Mouse (Mus musculus): ENCODE results near the gene Fbxl8.
"Not testable (repeated sequence)": the region's sequence is repeated elsewhere in the genome, so short reads cannot be mapped to it uniquely, and the experiment has no call there.

Fbxl8 gene

GRCm38 (mm10) chr8:105264024-105264982 lies at the start of gene Fbxl8, which contains the start of gene Tradd:
Gene Fbxl8, plus strand, starts transcription at chr8:105264648.
Gene Tradd, minus strand, starts transcription at chr8:105264609.
- DNase-seq (ENCODE audit: low read depth, low spot score), result no peak

- DNase-seq (ENCODE audit: low read depth, low spot score), result peak; percentile 43
Observed at GRCm38 (mm10) chr8:105217926-105218522, 46.4 kb upstream of the Fbxl8 start.

GRCm38 (mm10) chr8:105223850-105224249 lies 40.6 kb upstream of the Fbxl8 start:
- DNase-seq (ENCODE audit: low read depth, low spot score), result no peak

GRCm38 (mm10) chr8:105224413-105225271 lies 39.8 kb upstream of the Fbxl8 start, which contains the start of gene D230025D16Rik:
Gene D230025D16Rik, plus strand, starts transcription at chr8:105225145.
- DNase-seq (ENCODE audit: low read depth, low spot score), result peak; percentile 81

- DNase-seq (ENCODE audit: low read depth, low spot score), result no peak
Observed at GRCm38 (mm10) chr8:105225272-105225593, 39.2 kb upstream of the Fbxl8 start.

GRCm38 (mm10) chr8:105225917-105226316 lies 38.5 kb upstream of the Fbxl8 start:
- DNase-seq (ENCODE audit: low read depth, low spot score), result no peak

GRCm38 (mm10) chr8:105231503-105232320 lies 32.7 kb upstream of the Fbxl8 start:
- no peak for DNase-seq (ENCODE audit: low read depth, low spot score)

- not testable (repeated sequence) for DNase-seq (ENCODE audit: low read depth, low spot score)
Observed at GRCm38 (mm10) chr8:105232321-105232693, 32.1 kb upstream of the Fbxl8 start.

GRCm38 (mm10) chr8:105233126-105233935 lies 31.1 kb upstream of the Fbxl8 start:
- no peak for DNase-seq (ENCODE audit: low read depth, low spot score)

- DNase-seq (ENCODE audit: low read depth, low spot score), result no peak
Observed at GRCm38 (mm10) chr8:105235206-105235605, 29.2 kb upstream of the Fbxl8 start.

- no peak for DNase-seq (ENCODE audit: low read depth, low spot score)
Observed at GRCm38 (mm10) chr8:105237442-105238142, 26.9 kb upstream of the Fbxl8 start.

- no peak for DNase-seq (ENCODE audit: low read depth, low spot score)
Observed at GRCm38 (mm10) chr8:105241016-105241415, 23.4 kb upstream of the Fbxl8 start.

GRCm38 (mm10) chr8:105251954-105252353 lies 12.5 kb upstream of the Fbxl8 start:
- DNase-seq (ENCODE audit: low read depth, low spot score), result no peak

GRCm38 (mm10) chr8:105252680-105253537 lies 11.5 kb upstream of the Fbxl8 start:
- no peak for DNase-seq (ENCODE audit: low read depth, low spot score)

- DNase-seq (ENCODE audit: low read depth, low spot score), result no peak
Observed at GRCm38 (mm10) chr8:105253766-105254151, 10.7 kb upstream of the Fbxl8 start.

GRCm38 (mm10) chr8:105254152-105254965 lies 10.1 kb upstream of the Fbxl8 start:
- DNase-seq (ENCODE audit: low read depth, low spot score), result peak; percentile 68

- no peak for DNase-seq (ENCODE audit: low read depth, low spot score)
Observed at GRCm38 (mm10) chr8:105254966-105255350, 9.5 kb upstream of the Fbxl8 start, which contains the start of gene B3gnt9. Gene B3gnt9, minus strand, starts transcription at chr8:105255153.
